Mouse (Mus musculus) adrenal gland, postnatal 14 days (tissue): ENCODE data around the gene Teddm2. TPM values are rescaled to one million over a fixed set of nuclear protein-coding genes. Genes with fewer than 3 reads are reported as not detected.

ENCODE experiments used
- DNase-seq: peaks from one replicate; pipeline ENCODE4 v3.0.0; 2021; ENCODE audit warnings: mixed read lengths
- microRNA-seq, 2 experiments: library from miRNA; unstranded; fragments of <30 nt; microRNA quantifications; one replicate each; pipeline ENCODE4 v1.2.0; 2021
- total RNA-seq: library from RNA; stranded (reverse); gene quantifications from 2 replicates; pipeline ENCODE4 v1.2.3, GENCODE M21; 2021

The Teddm2 gene
- total RNA-seq, 1 experiment from 2014 or later: 0.26 TPM

DNA sequence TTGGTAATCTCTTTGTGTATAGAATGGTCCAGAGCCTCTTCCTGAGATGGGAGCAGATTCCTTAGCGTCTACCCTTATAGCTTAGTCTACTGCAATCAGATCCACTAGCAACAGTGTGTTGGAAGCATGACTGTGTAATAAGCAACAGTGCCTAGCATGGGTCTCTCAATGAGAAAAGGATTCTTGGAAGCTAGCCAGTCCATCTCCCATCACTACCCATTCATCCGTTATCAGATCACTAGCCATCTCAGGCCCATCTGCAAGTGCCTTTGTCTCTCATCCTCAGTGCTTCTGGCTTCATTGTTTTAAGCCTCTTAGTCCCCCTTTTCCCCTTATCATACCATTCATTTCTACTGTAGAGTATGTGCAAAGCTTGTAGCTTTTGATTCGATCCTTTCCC, 79.8 kb downstream of the Teddm2 start:
- DNase-seq: no peak

- no peak for DNase-seq
Measured at GRCm38 (mm10) chr1:153814278-153814677, 85.8 kb downstream of the Teddm2 start.

- DNase-seq: peak; percentile 82
Measured at GRCm38 (mm10) chr1:153807390-153807993, 92.5 kb downstream of the Teddm2 start.

DNA sequence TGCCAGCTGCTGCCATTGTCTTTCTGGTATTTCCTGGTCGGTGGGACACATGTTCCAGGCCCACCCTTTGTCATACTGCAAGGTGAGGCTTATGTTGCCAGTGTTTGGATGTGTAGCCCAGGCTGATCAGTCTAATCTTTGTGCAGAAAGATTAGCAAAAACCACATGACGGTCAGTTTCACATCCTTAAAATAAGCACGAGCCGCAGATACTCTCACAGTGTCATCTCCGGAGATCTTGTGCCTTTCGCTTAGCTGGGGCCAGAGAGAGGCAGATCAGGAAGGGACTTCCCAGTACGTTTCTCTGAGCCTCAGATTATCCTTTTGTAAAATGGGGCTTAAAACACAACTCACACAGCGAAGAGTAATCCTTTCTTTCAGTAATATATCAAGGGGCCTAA, 96.5 kb downstream of the Teddm2 start:
- no peak for DNase-seq

GRCm38 (mm10) chr1:153802691-153803090, 97.3 kb downstream of the Teddm2 start:
- DNase-seq: no peak

Small RNA genes lying within 50 kb of the gene (microRNA-seq; reads per million reads assigned to microRNA genes)
- 17.5 to 23.2 reads per million in 2 experiments for gene Mir8114

Other genes with a start within 250 kb of the Teddm2 start
- 0.07 and 0.41 TPM in 2 replicates for gene Rgs8, start 247.2 kb downstream of the Teddm2 start, total RNA-seq
- gene Rgs16, start 159.9 kb downstream of the Teddm2 start, total RNA-seq: 2.9 TPM in 2 replicates
- 10.0 and 13.1 TPM in 2 replicates for gene Rnasel, start 150.8 kb downstream of the Teddm2 start, total RNA-seq
- gene Rgsl1, start 56.1 kb downstream of the Teddm2 start, total RNA-seq: 0.30 TPM in 1 of 2 replicates, not detected in the other
- gene Teddm1b, start 25.9 kb downstream of the Teddm2 start, total RNA-seq: not detected in 2 replicates
- not detected in 2 replicates for gene Teddm1a, start 8.5 kb downstream of the Teddm2 start, total RNA-seq
- gene Glul, start 284 bp downstream of the Teddm2 start, total RNA-seq: 950 and 1,478 TPM in 2 replicates